Mouse (Mus musculus): ENCODE data around the gene Tfcp2l1. TPM values are rescaled to one million over a fixed set of nuclear protein-coding genes. Genes with fewer than 3 reads are reported as not detected.

The Tfcp2l1 gene
- total and polyA plus RNA-seq, 3 experiments, result not detected

- H3K79me2 ChIP-seq (ENCODE audit: control insufficient read depth, insufficient read depth, low read length, poor library complexity), result no peaks in the 10 kb centered on the region
- no peak overlapping the region for H3K4me3 ChIP-seq (ENCODE audit: control insufficient read depth in 1 of 2, insufficient read depth in 1 of 2, low read depth in 2 of 2, low read length in 2 of 2)
- H3K27me3 ChIP-seq (ENCODE audit: control insufficient read depth in 1 of 2, insufficient read depth in 2 of 2, low read length in 2 of 2), result no peaks in the 10 kb centered on the region
- no peak overlapping the region for H3K9ac ChIP-seq (ENCODE audit: control insufficient read depth, low read depth, low read length, poor library complexity, severe bottlenecking)
- no peak for DNase-seq (ENCODE audit: low read depth, low spot score)
- no peak for TF ChIP-seq BHLHE40 (IDR thresholded peaks at IDR 0.05; ENCODE audit: borderline replicate concordance, low read depth, low read length)
- no peak for TF ChIP-seq CHD2 (IDR thresholded peaks at IDR 0.05; ENCODE audit: low read length)
- no peak for TF ChIP-seq CTCF (IDR thresholded peaks at IDR 0.05 in 2 of 3, conservative IDR thresholded peaks at IDR 0.05 in 1 of 3; ENCODE audit: control insufficient read depth in 1 of 3, insufficient read depth in 1 of 3, low read depth in 2 of 3, low read length in 3 of 3, poor library complexity in 1 of 3, severe bottlenecking in 1 of 3)
- no peak for TF ChIP-seq HCFC1 (IDR thresholded peaks at IDR 0.05; ENCODE audit: low read depth, low read length)
- TF ChIP-seq EP300 (IDR thresholded peaks at IDR 0.05; ENCODE audit: low read depth in 1 of 2, low read length in 2 of 2), result no peak
- TF ChIP-seq CHD1 (IDR thresholded peaks at IDR 0.05; ENCODE audit: low read depth, low read length), result no peak
- no peak for TF ChIP-seq MAFK (IDR thresholded peaks at IDR 0.05; ENCODE audit: borderline replicate concordance, low read depth, low read length)
- TF ChIP-seq RAD21 (IDR thresholded peaks at IDR 0.05; ENCODE audit: low read depth, low read length), result no peak
- TF ChIP-seq ZNF384 (IDR thresholded peaks at IDR 0.05; ENCODE audit: low read depth, low read length), result no peak
- no peak for TF ChIP-seq JUND (IDR thresholded peaks at IDR 0.05; ENCODE audit: low read depth, low read length)
- no peak for TF ChIP-seq ELF1 (IDR thresholded peaks at IDR 0.05; ENCODE audit: low read depth, low read length)
- TF ChIP-seq RCOR1 (IDR thresholded peaks at IDR 0.05; ENCODE audit: low read depth, low read length), result no peak
- TF ChIP-seq ZC3H11A (IDR thresholded peaks at IDR 0.05; ENCODE audit: low read depth, low read length), result no peak
- TF ChIP-seq POLR2A (IDR thresholded peaks at IDR 0.05; ENCODE audit: control insufficient read depth in 1 of 2, insufficient read depth in 1 of 2, low read depth in 1 of 2, low read length in 2 of 2, poor library complexity in 1 of 2), result no peak
- no peak for TF ChIP-seq TBP (IDR thresholded peaks at IDR 0.05; ENCODE audit: low read depth, low read length)
- no peak for TF ChIP-seq MEF2A (IDR thresholded peaks at IDR 0.05; ENCODE audit: extremely low read depth, insufficient replicate concordance, low read depth, low read length, poor library complexity, severe bottlenecking)
- H3K27ac ChIP-seq (ENCODE audit: control insufficient read depth, low read depth, low read length), result no peak overlapping the region
- H3K36me3 ChIP-seq (ENCODE audit: control insufficient read depth in 1 of 2, insufficient read depth in 2 of 2, low read length in 2 of 2), result peaks cover 3 to 10% of the 10 kb centered on the region in 2 experiments; a peak in 3 of 4 replicates
- peaks cover 4 to 10% of the 10 kb centered on the region in 2 experiments; a peak in 3 of 4 replicates for H3K4me1 ChIP-seq (ENCODE audit: control insufficient read depth in 1 of 2, insufficient read depth in 2 of 2, low read length in 2 of 2)
- H3K9me3 ChIP-seq (replicated peaks; ENCODE audit: insufficient read depth, low read length), result no peaks in the 10 kb centered on the region
Observed at GRCm38 (mm10) chr1:118592933-118593332, 34.8 kb upstream of the Tfcp2l1 start.

GRCm38 (mm10) chr1:118595395-118595794 is 32.4 kb upstream of the Tfcp2l1 start:
- H3K9me3 ChIP-seq (replicated peaks; ENCODE audit: insufficient read depth, low read length), result no peaks in the 10 kb centered on the region
- DNase-seq (ENCODE audit: low read depth, low spot score), result peak; percentile 43
- no peak overlapping the region for H3K9ac ChIP-seq (ENCODE audit: control insufficient read depth, low read depth, low read length, poor library complexity, severe bottlenecking)
- no peak overlapping the region for H3K27ac ChIP-seq (ENCODE audit: control insufficient read depth, low read depth, low read length)
- no peaks in the 10 kb centered on the region for H3K27me3 ChIP-seq (ENCODE audit: control insufficient read depth in 1 of 2, insufficient read depth in 2 of 2, low read length in 2 of 2)
- H3K79me2 ChIP-seq (ENCODE audit: control insufficient read depth, insufficient read depth, low read length, poor library complexity), result no peaks in the 10 kb centered on the region
- H3K4me3 ChIP-seq (ENCODE audit: control insufficient read depth in 1 of 2, insufficient read depth in 1 of 2, low read depth in 2 of 2, low read length in 2 of 2), result no peak overlapping the region
- peaks cover 4 to 10% of the 10 kb centered on the region in 2 experiments; a peak in 3 of 4 replicates for H3K4me1 ChIP-seq (ENCODE audit: control insufficient read depth in 1 of 2, insufficient read depth in 2 of 2, low read length in 2 of 2)
- TF ChIP-seq TCF12 (IDR thresholded peaks at IDR 0.05; ENCODE audit: low read depth, low read length), result peak; percentile 70
- peak; percentile 43; the same call in 1 of the 2 replicates for TF ChIP-seq TAL1 (IDR thresholded peaks at IDR 0.05; ENCODE audit: low read length)
- no peak for TF ChIP-seq NELFE (IDR thresholded peaks at IDR 0.05; ENCODE audit: low read depth, low read length)
- no peak for TF ChIP-seq MXI1 (IDR thresholded peaks at IDR 0.05; ENCODE audit: low read depth, low read length)
- no peak for TF ChIP-seq MAX (IDR thresholded peaks at IDR 0.05; ENCODE audit: low read length)
- TF ChIP-seq GATA1 (IDR thresholded peaks at IDR 0.05; ENCODE audit: low read depth, low read length), result peak; percentile 69
- TF ChIP-seq MAFK (IDR thresholded peaks at IDR 0.05; ENCODE audit: borderline replicate concordance, low read depth, low read length), result no peak
- TF ChIP-seq GABPA (IDR thresholded peaks at IDR 0.05; ENCODE audit: low read depth, low read length), result no peak
- TF ChIP-seq ZNF384 (IDR thresholded peaks at IDR 0.05; ENCODE audit: low read depth, low read length), result no peak
- no peak for TF ChIP-seq HCFC1 (IDR thresholded peaks at IDR 0.05; ENCODE audit: low read depth, low read length)
- TF ChIP-seq CTCF (IDR thresholded peaks at IDR 0.05 in 2 of 3, conservative IDR thresholded peaks at IDR 0.05 in 1 of 3; ENCODE audit: control insufficient read depth in 1 of 3, insufficient read depth in 1 of 3, low read depth in 2 of 3, low read length in 3 of 3, poor library complexity in 1 of 3, severe bottlenecking in 1 of 3), result no peak
- TF ChIP-seq MYC (IDR thresholded peaks at IDR 0.05; ENCODE audit: low read depth, low read length), result no peak
- no peak for TF ChIP-seq POLR2AphosphoS5 (IDR thresholded peaks at IDR 0.05; ENCODE audit: borderline replicate concordance, low read depth, low read length)
- TF ChIP-seq SMC3 (IDR thresholded peaks at IDR 0.05; ENCODE audit: low read depth, low read length), result no peak
- peak; percentile 57 to 81 for TF ChIP-seq EP300 (IDR thresholded peaks at IDR 0.05; ENCODE audit: low read depth in 1 of 2, low read length in 2 of 2)
- no peak for TF ChIP-seq JUND (IDR thresholded peaks at IDR 0.05; ENCODE audit: low read depth, low read length)
- TF ChIP-seq RAD21 (IDR thresholded peaks at IDR 0.05; ENCODE audit: low read depth, low read length), result no peak
- no peak for TF ChIP-seq ELF1 (IDR thresholded peaks at IDR 0.05; ENCODE audit: low read depth, low read length)
- TF ChIP-seq USF1 (IDR thresholded peaks at IDR 0.05; ENCODE audit: low read depth, low read length), result no peak
- no peak for TF ChIP-seq POLR2AphosphoS2 (IDR thresholded peaks at IDR 0.05; ENCODE audit: low read length)
- no peak for TF ChIP-seq E2F4 (IDR thresholded peaks at IDR 0.05; ENCODE audit: borderline replicate concordance, low read depth, low read length)
- TF ChIP-seq ZMIZ1 (IDR thresholded peaks at IDR 0.05; ENCODE audit: low read depth, low read length), result no peak
- H3K36me3 ChIP-seq (ENCODE audit: control insufficient read depth in 1 of 2, insufficient read depth in 2 of 2, low read length in 2 of 2), result peaks cover 5 to 10% of the 10 kb centered on the region in 2 experiments; a peak in 3 of 4 replicates

Measured in MEL (cell line).